In the genomic region with DNA sequence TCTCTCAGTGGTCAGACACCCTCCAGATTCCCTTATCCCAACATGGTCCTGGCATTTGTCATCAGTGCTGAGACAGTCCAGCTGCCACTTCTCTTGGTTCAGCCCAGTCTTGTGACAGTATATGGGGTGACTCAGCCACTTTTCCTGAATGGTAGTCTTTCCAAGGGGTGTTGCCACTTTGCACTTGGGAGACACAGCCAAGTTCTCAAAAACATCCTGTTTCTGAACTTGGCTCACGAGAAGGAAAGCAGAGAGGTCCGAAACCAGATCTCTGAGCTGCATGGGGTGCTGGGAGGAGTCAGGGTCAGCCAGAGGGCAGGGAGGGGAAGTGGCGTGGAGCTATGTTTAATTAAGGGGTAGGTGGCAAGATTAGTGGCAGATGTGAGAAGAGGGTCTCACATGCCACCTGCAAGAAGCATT, we compare ENCODE assay signal across 8 mouse cellular contexts. TPM values are rescaled to one million over a fixed set of nuclear protein-coding genes. Genes with fewer than 3 reads are reported as not detected.
DNase-seq lines count a peak whose midpoint lies in the region; ATAC-seq lines count a peak whose summit lies in the region.

No protein-coding gene starts in this region.

- H3K4me1 ChIP-seq in heart, embryonic 13.5 days, result peaks cover 24% of the 10 kb centered on the region

- no peak overlapping the region for H3K9ac ChIP-seq in heart, embryonic 13.5 days

- peak; percentile 15 for DNase-seq in ES-CJ7 (ENCODE audit: low read depth, low spot score)
- peak; percentile 46 to 63 for DNase-seq in adrenal gland, postnatal 36 days
- DNase-seq in large intestine, adult 2 months (ENCODE audit: low read depth, low spot score), result peak; percentile 19
- DNase-seq in urinary bladder, postnatal 4 days (ENCODE audit: low spot score in 2 of 2), result peak; percentile 27 to 58
- no peak for DNase-seq in right cerebral cortex, adult 2 months (ENCODE audit: low spot score in 2 of 2)
- DNase-seq in thymus, postnatal 0 days (ENCODE audit: low spot score), result no peak

- H3K36me3 ChIP-seq in heart, embryonic 13.5 days, result no peaks in the 10 kb centered on the region

- ATAC-seq in heart, embryonic 13.5 days (ENCODE audit: extremely low read depth, insufficient number of reproducible peaks, low FRiP score, low TSS enrichment), result peak; percentile 54; the same call in 1 of the 2 replicates
- ATAC-seq in CD4-positive, CD25-positive, alpha-beta regulatory T cell, adult 4 months, result no peak

- WGBS in heart, embryonic 13.5 days, result 2% methylated on average over 3 of the region's 3 CpGs
- WGBS in large intestine, adult 2 months, result 5% methylated on average over 3 of the region's 3 CpGs

- no peak overlapping the region for H3K4me3 ChIP-seq in heart, embryonic 13.5 days

- peak overlapping the region; percentile 27 for H3K4me2 ChIP-seq in heart, embryonic 13.5 days

- H3K27me3 ChIP-seq in heart, embryonic 13.5 days (replicated peaks), result no peaks in the 10 kb centered on the region

- H3K27ac ChIP-seq in heart, embryonic 13.5 days (replicated peaks), result peak overlapping the region; percentile 85

- no peaks in the 10 kb centered on the region for H3K9me3 ChIP-seq in heart, embryonic 13.5 days

RNA-seq across cellular contexts. Expression of a gene that starts 34.0 kb away (rescaled TPM):
- total RNA-seq in adrenal gland, postnatal 36 days (2021), result 100 to 1,000 TPM; 141 to 250 TPM
- polyA plus RNA-seq in heart, embryonic 13.5 days (2015; fragmentation: Nextera tagmentation; extraction: Ambion mirVana), result 26.7 and 29.0 TPM in 2 replicates
- 47.7 and 64.9 TPM in 2 replicates for polyA plus RNA-seq in large intestine, adult 2 months (2012; rRNA removed)
- polyA plus RNA-seq in thymus, postnatal 0 days (2015; fragmentation: Nextera tagmentation; extraction: Ambion mirVana), result 46.5 and 47.5 TPM in 2 replicates
- polyA plus RNA-seq in CD4-positive, CD25-positive, alpha-beta regulatory T cell, adult 4 months (2017; shearing (Covaris generic)), result 10 to 100 TPM; 28.0 to 32.8 TPM

Comparison
In these comparisons a context has a peak if more than half of its experiments do, and no peak if none do; other contexts are left out.
1. DNase-seq: peak in ES-CJ7 (single experiment), adrenal gland, postnatal 36 days (2 of 2), large intestine, adult 2 months (single experiment) and urinary bladder, postnatal 4 days (2 of 2); none in right cerebral cortex, adult 2 months (0 of 2) and thymus, postnatal 0 days (single experiment).